In the genomic region with DNA sequence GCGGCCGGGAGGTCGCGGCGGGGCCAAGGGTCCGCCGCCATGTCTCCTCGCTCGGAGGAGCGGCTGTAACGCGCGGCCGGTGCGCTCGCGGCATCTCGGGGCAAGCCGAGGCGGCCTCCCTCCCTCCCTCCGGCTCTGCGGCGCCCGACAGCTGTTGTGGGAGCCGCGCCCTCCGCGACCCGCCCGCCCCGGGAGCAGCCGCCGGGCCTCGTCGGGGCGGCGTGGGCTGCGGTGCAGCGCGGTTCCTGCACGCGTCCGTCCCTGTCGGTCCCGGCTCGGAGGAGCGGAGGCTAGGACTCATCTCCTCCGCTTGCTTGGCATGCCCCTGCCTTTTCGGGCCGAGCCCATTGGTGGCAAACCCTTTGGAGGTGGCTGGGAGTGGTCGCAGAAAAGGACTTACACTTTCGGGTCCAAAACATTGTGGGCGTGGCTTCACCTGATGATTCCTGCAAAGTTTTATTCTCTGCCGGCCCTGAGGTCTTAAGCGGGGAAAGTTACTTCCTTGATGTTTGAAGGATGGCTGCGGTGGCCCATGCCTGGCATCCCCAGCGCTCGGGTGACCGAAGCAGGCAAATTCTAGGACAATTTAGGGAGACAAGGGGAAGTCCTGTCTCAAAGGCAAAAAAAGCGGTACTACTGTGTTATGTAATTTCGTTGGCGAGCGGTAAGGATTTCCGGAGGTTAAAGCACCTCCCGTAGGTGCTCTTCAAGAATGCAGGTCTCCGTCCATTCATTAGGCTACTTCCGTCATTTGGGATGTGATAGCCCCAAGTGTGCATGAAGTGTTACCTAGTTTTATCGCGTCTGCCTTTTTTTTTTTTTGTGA, we compare ENCODE assay signal across 8 mouse cellular contexts. TPM values are rescaled to one million over a fixed set of nuclear protein-coding genes. Genes with fewer than 3 reads are reported as not detected.
DNase-seq lines count a peak whose midpoint lies in the region; ATAC-seq lines count a peak whose summit lies in the region.

No protein-coding gene starts in this region.

- H3K4me3 ChIP-seq in forebrain, embryonic 11.5 days (ENCODE audit: low read depth, low read length), result peak overlapping the region; percentile 100
- H3K4me3 ChIP-seq in hindbrain, embryonic 14.5 days (replicated peaks; ENCODE audit: low read length), result peak overlapping the region; percentile 95
- H3K4me3 ChIP-seq in limb, embryonic 12.5 days (replicated peaks), result peak overlapping the region; percentile 97
- peak overlapping the region; percentile 84 for H3K4me3 ChIP-seq in midbrain, embryonic 11.5 days (ENCODE audit: low read depth, low read length)

- H3K36me3 ChIP-seq in forebrain, embryonic 11.5 days (ENCODE audit: control insufficient read depth, insufficient read depth, low read length), result no peaks in the 10 kb centered on the region
- H3K36me3 ChIP-seq in hindbrain, embryonic 14.5 days (replicated peaks; ENCODE audit: control insufficient read depth, insufficient read depth), result no peaks in the 10 kb centered on the region
- H3K36me3 ChIP-seq in limb, embryonic 12.5 days, result 0 out of 2 replicates have a peak, but pooled peaks cover 4% of the 10 kb centered on the region
- no peaks in the 10 kb centered on the region; the same call in 1 of the 2 replicates for H3K36me3 ChIP-seq in midbrain, embryonic 11.5 days (ENCODE audit: control insufficient read depth, insufficient read depth, low read length)

- peak overlapping the region; percentile 87 for H3K27ac ChIP-seq in forebrain, embryonic 11.5 days (ENCODE audit: low read depth, low read length)
- H3K27ac ChIP-seq in hindbrain, embryonic 14.5 days, result peak overlapping the region; percentile 95
- H3K27ac ChIP-seq in limb, embryonic 12.5 days, result peak overlapping the region; percentile 97
- H3K27ac ChIP-seq in midbrain, embryonic 11.5 days (ENCODE audit: low read depth, low read length), result peak overlapping the region; percentile 73

- peak; percentile 33 for ATAC-seq in activated CD4-positive, CD25-positive, alpha-beta regulatory T cell, adult 4 months
- peak; percentile 68 for ATAC-seq in forebrain, embryonic 11.5 days (replicated peaks; ENCODE audit: low FRiP score)
- peak; percentile 71 for ATAC-seq in hindbrain, embryonic 14.5 days (ENCODE audit: low FRiP score)
- ATAC-seq in limb, embryonic 12.5 days (ENCODE audit: insufficient number of reproducible peaks, insufficient read depth, low FRiP score, low TSS enrichment, low read depth), result peak; percentile 48
- no peak for ATAC-seq in midbrain, embryonic 11.5 days (ENCODE audit: low FRiP score)

- H3K4me1 ChIP-seq in forebrain, embryonic 11.5 days (replicated peaks; ENCODE audit: control insufficient read depth, insufficient read depth, low read length), result no peaks in the 10 kb centered on the region
- H3K4me1 ChIP-seq in hindbrain, embryonic 14.5 days (replicated peaks; ENCODE audit: control insufficient read depth, insufficient read depth, low read length), result peaks cover 13% of the 10 kb centered on the region
- H3K4me1 ChIP-seq in limb, embryonic 12.5 days (replicated peaks), result peaks cover 18% of the 10 kb centered on the region
- H3K4me1 ChIP-seq in midbrain, embryonic 11.5 days (ENCODE audit: control insufficient read depth, insufficient read depth, low read length), result peaks cover 6% of the 10 kb centered on the region

- no peaks in the 10 kb centered on the region; the same call in 1 of the 2 replicates for H3K27me3 ChIP-seq in forebrain, embryonic 11.5 days (ENCODE audit: control insufficient read depth, insufficient read depth, low read length)
- no peaks in the 10 kb centered on the region for H3K27me3 ChIP-seq in hindbrain, embryonic 14.5 days (ENCODE audit: control insufficient read depth, insufficient read depth, low read length)
- no peaks in the 10 kb centered on the region for H3K27me3 ChIP-seq in limb, embryonic 12.5 days
- no peaks in the 10 kb centered on the region; the same call in 1 of the 2 replicates for H3K27me3 ChIP-seq in midbrain, embryonic 11.5 days (ENCODE audit: control insufficient read depth, insufficient read depth, low read length)

- WGBS in forebrain, embryonic 11.5 days, result 2% methylated on average over 64 of the region's 69 CpGs
- WGBS in hindbrain, embryonic 14.5 days, result under 1% methylated on average over 55 of the region's 69 CpGs
- WGBS in limb, embryonic 12.5 days, result under 1% methylated on average over 62 of the region's 69 CpGs
- WGBS in midbrain, embryonic 11.5 days, result under 1% methylated on average over 63 of the region's 69 CpGs

- DNase-seq in ovary, adult 18-20 months (ENCODE audit: low spot score), result peak; percentile 42
- DNase-seq in ovary, postnatal 36 days (ENCODE audit: low spot score), result no peak
- DNase-seq in forebrain, embryonic 11.5 days (ENCODE audit: low spot score), result no peak
- peak; percentile 38 for DNase-seq in hindbrain, embryonic 14.5 days (ENCODE audit: low spot score)
- peak; percentile 95 for DNase-seq in midbrain, embryonic 11.5 days (ENCODE audit: low spot score, missing footprints)
- peak; percentile 65 to 84 for DNase-seq in spleen, postnatal 4 days (ENCODE audit: low spot score in 2 of 2)

- H3K9me3 ChIP-seq in forebrain, embryonic 11.5 days (ENCODE audit: control insufficient read depth, low read length), result no peaks in the 10 kb centered on the region
- no peaks in the 10 kb centered on the region for H3K9me3 ChIP-seq in hindbrain, embryonic 14.5 days (ENCODE audit: control insufficient read depth, low read length)
- peaks cover 7% of the 10 kb centered on the region; the same call in 1 of the 2 replicates for H3K9me3 ChIP-seq in limb, embryonic 12.5 days
- H3K9me3 ChIP-seq in midbrain, embryonic 11.5 days (ENCODE audit: control insufficient read depth, low read length), result no peaks in the 10 kb centered on the region

- H3K9ac ChIP-seq in forebrain, embryonic 11.5 days (ENCODE audit: low read length), result peak overlapping the region; percentile 96
- H3K9ac ChIP-seq in hindbrain, embryonic 14.5 days, result peak overlapping the region; percentile 93
- H3K9ac ChIP-seq in limb, embryonic 12.5 days (replicated peaks), result peak overlapping the region; percentile 96
- H3K9ac ChIP-seq in midbrain, embryonic 11.5 days (ENCODE audit: low read length), result peak overlapping the region; percentile 93

- peak overlapping the region; percentile 88 for H3K4me2 ChIP-seq in forebrain, embryonic 11.5 days (ENCODE audit: low read depth, low read length, severe bottlenecking)
- H3K4me2 ChIP-seq in hindbrain, embryonic 14.5 days (replicated peaks), result peak overlapping the region; percentile 89
- peak overlapping the region; percentile 80 for H3K4me2 ChIP-seq in limb, embryonic 12.5 days
- peak overlapping the region; percentile 82 for H3K4me2 ChIP-seq in midbrain, embryonic 11.5 days

RNA-seq across cellular contexts. Expression of a gene that starts 0.7 kb away (rescaled TPM):
- polyA plus RNA-seq in activated CD4-positive, CD25-positive, alpha-beta regulatory T cell, adult 4 months (2017; shearing (Covaris generic)), result 10 to 100 TPM; 71.8 to 98.2 TPM
- 33.7 and 36.0 TPM in 2 replicates for polyA plus RNA-seq in forebrain, embryonic 11.5 days (2014; fragmentation: Nextera tagmentation; extraction: Ambion mirVana)
- 33.6 and 36.5 TPM in 2 replicates for polyA plus RNA-seq in hindbrain, embryonic 14.5 days (2014; fragmentation: Nextera tagmentation; extraction: Ambion mirVana)
- polyA plus RNA-seq in limb, embryonic 12.5 days (2016; fragmentation: Nextera tagmentation; extraction: Ambion mirVana), result 37.7 and 42.0 TPM in 2 replicates
- polyA plus RNA-seq in midbrain, embryonic 11.5 days (2014; fragmentation: Nextera tagmentation; extraction: Ambion mirVana), result 27.7 and 29.6 TPM in 2 replicates

RNA-seq across cellular contexts. Expression of a gene that starts 51.0 kb away (rescaled TPM):
- 10 to 100 TPM; 28.1 to 36.2 TPM for polyA plus RNA-seq in activated CD4-positive, CD25-positive, alpha-beta regulatory T cell, adult 4 months (2017; shearing (Covaris generic))
- polyA plus RNA-seq in forebrain, embryonic 11.5 days (2014; fragmentation: Nextera tagmentation; extraction: Ambion mirVana), result 119 and 120 TPM in 2 replicates
- polyA plus RNA-seq in hindbrain, embryonic 14.5 days (2014; fragmentation: Nextera tagmentation; extraction: Ambion mirVana), result 19.9 and 21.2 TPM in 2 replicates
- polyA plus RNA-seq in limb, embryonic 12.5 days (2016; fragmentation: Nextera tagmentation; extraction: Ambion mirVana), result 104 and 110 TPM in 2 replicates
- 99.8 and 102 TPM in 2 replicates for polyA plus RNA-seq in midbrain, embryonic 11.5 days (2014; fragmentation: Nextera tagmentation; extraction: Ambion mirVana)

Comparison
In these comparisons a context has a peak if more than half of its experiments do, and no peak if none do; other contexts are left out.
1. DNase-seq: peak in ovary, adult 18-20 months (single experiment), hindbrain, embryonic 14.5 days (single experiment), midbrain, embryonic 11.5 days (single experiment) and spleen, postnatal 4 days (2 of 2); none in ovary, postnatal 36 days (single experiment) and forebrain, embryonic 11.5 days (single experiment).
2. Peak in every context shown above with its lines, with median percentiles within 50 percentile points of each other: H3K27ac ChIP-seq, H3K4me2 ChIP-seq, H3K4me3 ChIP-seq and H3K9ac ChIP-seq.